Mouse (Mus musculus): ENCODE data around the gene Cdc34.

GRCm38 (mm10) chr10:79682916-79683582, 1.1 kb downstream of the Cdc34 start:
- TF ChIP-seq POLR2A (IDR thresholded peaks at IDR 0.05; ENCODE audit: extremely low read depth, insufficient read depth, low read length) (no peak), CTCF (IDR thresholded peaks at IDR 0.05; ENCODE audit: extremely low read depth, insufficient read depth, low read length) (peak; percentile 47; the same call in 1 of the 2 replicates)

All from cortical plate, adult 2 months (tissue).